Mouse (Mus musculus) cerebellum, adult 8-10 months (tissue): ENCODE measurements at regions not wholly inside any gene's neighbourhood (a gene's known extent, or its start where the extent isn't known, plus 50 kb on each side); places are given as distances from the start of the nearest gene placed in this dataset.
"Not testable (repeated sequence)": the region's sequence is repeated elsewhere in the genome, so short reads cannot be mapped to it uniquely, and the experiment has no call there.

ENCODE experiments used
- DNase-seq: peaks from one replicate; pipeline ENCODE4 v3.0.0; 2022

DNA sequence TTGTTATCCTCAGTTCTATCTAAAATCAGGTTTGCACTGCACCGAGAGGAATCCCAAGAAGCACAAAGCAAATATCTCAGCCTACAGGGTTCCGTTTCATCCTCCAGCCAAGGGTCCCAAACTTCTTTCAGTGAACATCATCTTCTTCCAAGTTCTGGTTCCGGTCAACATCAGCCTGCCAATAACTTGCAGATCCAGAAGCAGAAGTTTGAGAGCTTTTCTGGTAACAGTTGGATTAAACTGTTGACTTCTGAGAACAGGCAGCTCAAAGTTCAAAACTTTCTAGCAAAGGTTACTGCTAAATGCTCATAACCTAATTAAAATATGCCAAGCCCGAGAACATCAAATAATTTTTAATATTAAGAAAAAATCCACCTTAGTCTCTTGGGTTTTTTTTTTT lies 237.0 kb upstream of the Gm37988 start:
- DNase-seq, result no peak

DNA sequence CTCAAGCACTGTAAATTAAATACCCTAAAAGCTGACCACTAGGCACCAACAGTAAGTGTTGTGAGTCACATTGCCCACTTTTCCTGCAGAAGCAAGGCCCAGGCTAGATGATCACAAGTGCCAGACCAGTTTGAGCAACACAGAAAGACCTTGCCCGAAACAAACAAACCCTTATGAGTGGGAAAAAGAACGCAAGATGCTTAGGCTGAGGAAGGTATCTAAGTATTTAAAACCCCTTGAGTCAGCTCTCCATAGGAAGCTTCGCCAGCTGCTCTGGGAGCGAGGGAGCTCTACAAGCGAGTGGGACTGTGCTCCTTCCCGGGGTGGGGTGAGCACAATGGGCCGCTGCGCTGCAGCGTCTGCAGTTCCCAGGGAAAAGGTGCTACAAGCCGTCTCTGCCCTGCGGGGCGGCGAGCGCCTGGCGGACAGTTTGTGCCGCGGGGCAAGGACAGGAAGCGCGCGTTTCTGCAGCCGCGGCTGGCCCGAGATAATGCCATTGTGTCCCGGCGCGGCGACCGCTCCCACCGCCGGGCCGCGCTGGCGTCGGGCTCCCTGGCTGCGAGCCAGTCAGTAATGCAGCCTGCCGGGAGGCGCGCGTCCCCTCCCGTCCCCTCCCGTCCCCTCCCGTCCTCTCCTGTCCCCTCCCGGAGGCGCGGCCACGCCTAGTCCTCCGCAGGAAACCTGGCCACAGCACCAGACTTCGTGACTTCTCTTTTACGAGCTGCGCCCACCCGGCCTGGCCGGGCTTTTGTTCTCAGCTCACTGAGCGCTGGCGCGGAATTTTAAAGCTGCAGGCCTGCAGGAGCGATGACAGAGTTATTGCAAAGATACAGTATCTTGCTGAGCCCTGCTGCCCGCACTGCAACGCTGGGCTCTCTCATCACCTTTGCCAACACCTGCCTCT lies 236.1 kb upstream of the Gm37988 start:
- DNase-seq, result peak; percentile 41

DNA sequence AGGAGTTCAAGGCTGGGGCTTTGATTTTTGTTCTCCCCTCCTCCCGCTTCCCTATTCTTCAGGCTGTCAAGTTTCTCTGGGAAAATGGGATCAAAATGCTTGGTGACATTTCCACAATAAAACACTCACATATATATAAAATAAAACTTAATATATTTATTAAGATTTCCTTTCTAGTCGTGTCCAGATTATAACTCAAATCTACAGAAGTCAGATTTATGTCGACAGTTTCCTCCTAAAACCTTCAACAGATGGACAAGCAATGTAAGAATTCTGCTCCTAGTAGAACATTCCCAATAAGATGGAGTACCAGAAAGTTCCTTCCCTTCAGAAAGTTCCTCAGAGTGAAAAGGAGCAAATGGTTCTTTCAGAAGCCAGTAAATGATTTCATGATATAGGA lies 235.4 kb upstream of the Gm37988 start:
- DNase-seq, result no peak

DNA sequence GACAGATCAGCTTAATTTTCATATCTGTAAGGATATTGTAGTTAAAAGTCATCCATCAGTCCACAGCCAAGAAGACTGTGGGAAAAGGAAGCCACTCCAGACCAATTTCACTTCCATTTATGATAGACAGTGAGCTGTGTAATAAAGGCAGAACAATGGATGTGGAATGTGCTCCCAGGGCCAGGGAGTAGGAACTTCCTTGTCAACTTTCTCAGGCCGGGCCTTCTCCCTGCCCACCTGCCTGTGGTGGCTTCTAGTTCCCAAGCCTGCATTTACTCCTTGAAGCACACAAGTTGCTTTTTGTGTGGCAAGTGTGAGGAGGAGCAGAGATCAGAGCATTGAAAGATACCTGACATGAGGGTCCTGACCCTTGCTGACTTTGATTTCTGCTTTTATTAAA lies 233.6 kb upstream of the Gm37988 start:
- DNase-seq, result no peak

DNA sequence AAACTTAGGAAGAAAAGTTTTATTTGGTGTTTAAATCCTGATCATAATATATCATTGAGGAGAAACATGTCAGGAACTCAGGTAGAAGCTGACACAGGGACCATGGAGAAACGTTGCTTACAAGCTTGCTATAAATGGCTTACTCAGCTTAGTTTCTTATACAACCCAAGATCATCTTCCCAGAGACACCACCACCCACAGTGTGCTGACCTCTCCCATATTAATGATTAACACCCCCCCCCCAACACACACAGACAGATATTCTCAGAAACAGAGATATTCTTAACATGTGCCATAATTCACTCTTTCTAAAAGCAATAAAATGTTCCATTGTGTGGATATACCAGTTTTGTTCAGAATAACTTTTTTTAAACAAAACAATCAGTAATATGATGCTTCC lies 230.7 kb upstream of the Gm37988 start:
- DNase-seq, result no peak

DNA sequence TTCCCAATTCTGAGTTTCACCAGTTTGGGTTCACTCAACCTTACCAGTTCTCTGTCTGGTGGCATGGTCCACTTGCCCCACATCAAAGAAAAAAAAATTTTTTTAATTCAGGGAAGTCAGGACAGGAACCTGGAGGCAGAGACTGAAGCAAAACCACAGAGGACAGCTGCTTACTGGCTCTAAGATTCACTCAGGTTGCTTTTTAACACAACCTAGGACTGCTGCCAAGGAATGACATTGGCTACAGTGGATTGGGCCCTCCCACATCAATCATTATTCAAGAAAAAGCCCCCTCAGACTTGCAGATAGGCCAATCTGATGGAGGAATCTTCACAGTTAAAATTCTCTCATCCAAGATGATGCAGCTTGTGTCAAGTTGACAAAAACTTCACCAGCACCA lies 225.2 kb upstream of the Gm37988 start:
- DNase-seq, result no peak

DNA sequence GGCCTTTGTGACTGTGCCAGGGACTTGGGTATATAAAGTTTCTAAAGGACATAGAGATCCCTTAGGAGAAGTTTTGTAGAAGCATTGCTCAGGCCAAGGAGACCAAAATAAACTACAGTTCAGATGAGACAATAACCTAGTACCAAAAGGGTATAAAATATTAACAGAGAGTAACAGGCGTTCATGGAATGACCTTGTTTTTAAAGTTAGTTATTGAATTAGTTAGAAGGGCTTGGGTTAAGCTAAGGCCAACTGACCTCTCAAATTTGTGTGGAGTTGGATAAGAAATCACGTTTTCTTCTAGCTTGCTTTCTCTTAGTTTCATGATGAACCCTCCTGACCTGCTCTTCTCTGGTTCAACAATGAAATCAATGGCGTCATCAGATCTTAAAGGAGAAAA lies 209.8 kb upstream of the Gm37988 start:
- DNase-seq, result no peak

DNA sequence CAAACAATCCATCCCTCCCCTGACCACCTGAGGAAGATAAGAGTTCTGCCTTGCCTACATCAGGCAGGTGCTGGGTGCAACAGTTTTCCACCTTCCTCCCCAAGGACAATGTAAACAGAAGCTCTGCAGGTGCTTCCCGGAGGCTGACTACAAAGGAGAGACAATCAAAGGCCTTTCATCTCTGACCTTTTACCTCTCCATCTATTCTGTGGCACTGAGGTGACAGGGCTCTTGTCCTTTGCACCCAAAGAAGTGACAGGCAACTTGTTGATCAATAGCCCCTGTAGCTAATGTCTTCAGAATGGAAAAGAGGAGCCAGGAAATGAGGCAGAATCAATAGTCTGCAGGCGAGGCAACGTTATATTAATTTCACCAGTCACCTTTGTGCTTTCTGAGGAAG lies 209.3 kb upstream of the Gm37988 start:
- no peak for DNase-seq

DNA sequence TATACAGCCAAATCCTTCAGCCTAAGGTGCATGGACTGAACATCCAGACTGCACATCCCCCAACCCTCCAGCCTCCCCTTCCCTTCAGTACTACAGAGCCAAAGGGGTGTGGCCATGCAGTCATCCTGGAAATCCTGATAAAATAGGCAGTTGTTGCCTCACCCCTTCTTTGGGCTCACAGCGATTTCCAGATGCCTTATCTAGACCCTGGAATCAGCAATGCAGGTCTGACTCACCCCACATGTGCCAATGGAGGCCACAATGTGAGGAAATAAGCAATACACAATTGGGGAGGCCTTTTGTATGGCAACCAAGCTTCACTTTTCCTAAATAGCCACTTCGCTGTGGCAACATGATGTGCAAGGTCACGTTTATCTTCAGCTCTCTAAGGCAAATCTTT lies 205.3 kb upstream of the Gm37988 start:
- DNase-seq, result no peak

DNA sequence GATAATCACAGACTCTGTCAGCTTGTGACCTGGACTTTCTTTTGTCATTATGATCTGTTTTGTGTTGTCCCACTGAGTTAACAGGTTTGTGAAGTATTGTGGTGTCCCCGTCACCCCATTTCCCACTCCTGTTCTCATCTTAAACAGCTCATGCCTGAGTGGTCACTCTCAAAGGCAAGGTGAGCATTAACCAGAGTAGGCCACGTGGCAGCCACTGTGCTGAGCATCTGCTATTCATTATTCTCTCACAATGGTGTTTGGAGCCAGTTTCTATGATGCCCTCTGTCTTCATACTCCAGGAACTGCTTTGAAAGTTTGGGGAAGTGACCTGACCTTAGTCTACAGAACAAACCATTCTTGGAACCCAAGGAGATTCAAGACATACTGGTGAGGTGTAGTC lies 198.9 kb upstream of the Gm37988 start:
- DNase-seq, result no peak

DNA sequence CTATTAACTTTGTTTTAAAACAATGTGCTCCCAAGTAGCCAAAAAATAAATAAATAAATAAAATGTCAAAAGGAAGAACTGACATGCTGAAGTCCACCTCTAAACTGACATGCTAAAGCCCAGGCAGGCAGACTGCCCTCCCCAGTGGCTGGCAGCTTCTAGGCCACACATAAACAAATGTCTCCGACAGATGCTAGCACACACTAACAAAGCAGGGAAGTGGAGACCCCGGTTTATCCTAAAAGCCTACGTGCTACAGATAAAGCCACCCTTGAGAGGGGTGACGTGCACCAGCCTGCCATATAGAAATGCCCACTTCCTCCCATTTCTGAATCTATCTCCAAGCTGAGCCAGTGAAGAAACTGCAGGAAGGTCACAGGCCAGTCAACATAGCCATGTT lies 194.4 kb upstream of the Gm37988 start:
- no peak for DNase-seq

DNA sequence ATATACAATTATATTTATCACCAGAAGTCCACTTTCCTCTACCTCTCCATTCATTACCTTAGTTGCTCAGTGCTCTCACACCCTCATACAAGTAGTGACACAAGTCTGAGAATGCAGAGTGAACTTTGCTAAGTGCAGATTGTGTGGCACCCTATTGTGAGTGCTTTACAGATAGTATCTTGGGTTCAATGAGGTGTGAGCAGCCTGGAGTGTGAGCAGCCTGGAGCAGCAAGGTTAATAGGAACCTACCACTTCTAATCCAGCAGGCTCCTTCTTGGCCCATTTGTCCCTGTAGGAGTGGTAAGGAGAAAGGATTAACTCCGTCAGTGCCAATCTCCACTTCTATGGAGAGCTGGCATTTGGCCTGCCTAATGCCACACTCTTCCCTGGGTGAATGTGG lies 192.4 kb upstream of the Gm37988 start:
- no peak for DNase-seq

DNA sequence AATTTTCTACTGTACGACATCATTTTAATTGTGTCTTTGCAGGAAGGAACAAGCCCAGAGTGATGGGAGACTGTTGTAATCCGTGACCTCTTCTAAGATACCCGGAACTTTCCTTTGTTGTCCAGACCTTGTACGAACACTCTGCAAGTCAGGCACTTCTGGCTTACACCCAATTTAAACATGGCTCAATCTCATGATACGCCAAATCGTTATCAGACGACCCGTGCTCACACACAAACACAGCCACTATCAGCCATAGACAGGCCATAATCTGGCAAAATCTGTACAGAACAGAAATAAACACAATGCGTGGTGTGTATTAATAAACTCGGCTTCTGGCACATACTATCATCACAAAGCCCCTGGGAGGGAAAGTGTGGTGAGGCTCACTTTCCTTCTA lies 190.2 kb upstream of the Gm37988 start:
- no peak for DNase-seq

DNA sequence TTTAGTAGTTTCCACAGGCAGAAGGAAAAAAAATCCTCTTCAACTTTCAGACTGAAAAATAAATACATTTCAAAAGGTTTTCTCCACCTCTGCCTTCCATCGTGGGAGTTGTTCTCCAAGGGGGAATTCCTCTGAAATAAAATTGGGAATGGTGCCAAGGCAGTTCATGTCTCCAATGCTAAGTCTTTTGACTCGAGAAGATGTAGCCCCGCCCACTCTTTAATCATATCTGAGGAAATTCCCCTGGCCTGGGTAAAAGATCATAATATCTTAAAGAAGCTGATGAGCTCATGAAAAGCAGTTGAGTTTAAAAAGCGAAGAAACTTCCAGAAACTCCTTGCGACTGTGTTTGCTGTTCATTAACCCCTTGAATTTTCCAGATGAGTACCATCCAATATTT lies 185.3 kb upstream of the Gm37988 start:
- DNase-seq, result no peak

DNA sequence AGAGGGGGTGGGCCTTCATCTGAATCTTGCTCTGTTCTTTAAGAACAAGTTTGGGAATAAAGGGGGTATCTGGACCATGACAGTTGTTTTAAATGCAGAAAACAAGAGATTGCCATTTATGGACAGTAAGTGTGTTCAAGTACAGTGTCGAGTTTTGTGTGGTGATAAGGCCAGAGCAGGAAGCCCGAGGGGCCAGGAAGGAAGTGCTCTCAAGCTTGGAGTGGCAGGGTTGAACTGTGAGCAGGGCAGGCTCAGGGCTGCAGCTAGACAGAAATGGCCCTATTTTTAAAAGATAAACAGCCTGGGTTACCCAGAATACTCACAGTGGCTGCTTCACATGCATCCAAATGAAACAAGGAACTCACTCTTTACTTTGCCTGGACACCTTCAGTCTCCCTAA lies 184.4 kb upstream of the Gm37988 start:
- no peak for DNase-seq

DNA sequence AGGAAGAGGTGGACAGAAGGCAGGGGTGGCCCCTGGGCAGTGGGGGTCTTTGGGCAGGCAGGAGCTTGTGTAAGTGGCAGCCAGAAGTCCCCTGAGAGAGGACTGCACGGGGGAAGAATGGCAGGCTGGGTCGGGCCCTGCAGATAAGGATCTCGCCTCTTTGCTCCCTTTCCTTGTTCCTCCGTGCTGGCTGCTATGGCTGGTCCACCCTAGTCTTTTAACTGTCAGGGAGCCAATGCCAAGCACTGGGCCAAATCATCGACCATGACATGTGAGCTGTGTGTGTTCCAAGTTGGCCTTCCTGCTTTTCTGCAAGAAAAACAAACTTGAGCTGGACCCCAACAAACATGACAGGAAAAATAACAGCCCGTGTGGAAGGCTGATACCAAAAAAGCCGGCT lies 153.8 kb upstream of the Gm37988 start:
- no peak for DNase-seq

DNA sequence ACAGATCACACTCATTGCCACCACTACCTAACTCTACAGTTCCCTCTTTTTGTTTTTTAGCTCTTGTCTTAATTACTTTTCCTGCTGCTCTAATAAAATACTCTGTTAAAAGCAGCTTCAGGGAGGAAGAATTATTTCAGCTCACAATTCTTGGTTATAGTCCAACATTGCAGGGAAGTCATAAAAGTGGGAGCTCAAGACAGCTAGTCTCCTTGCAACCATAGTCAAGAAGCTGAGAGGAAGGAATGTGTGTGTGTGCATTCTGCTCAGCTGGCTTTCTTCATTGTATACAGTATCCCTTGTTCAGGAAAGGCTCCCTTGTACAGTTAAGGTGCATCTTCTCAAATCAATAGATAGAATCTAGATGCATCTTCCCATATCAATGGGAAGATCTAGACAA lies 152.4 kb upstream of the Gm37988 start:
- DNase-seq, result no peak

DNA sequence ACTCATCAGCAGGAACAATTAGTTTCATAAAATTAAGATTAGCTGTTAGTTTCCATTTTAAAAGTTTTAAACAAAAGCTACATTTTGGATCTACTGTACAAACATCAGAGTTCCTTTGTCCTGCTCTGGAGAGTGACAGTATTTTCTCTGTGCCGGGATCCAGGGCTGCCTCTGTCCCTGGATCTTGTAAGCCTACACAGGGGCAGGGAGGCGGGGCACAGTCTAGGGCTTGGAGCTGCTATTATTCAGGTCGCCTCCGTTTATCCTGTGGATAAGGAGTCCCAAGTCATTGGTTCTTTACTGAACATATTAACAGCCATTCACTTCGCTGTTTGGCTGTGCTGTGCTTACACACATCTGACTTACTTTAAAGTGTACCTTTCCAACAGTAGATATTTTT lies 150.8 kb upstream of the Gm37988 start:
- DNase-seq, result no peak

DNA sequence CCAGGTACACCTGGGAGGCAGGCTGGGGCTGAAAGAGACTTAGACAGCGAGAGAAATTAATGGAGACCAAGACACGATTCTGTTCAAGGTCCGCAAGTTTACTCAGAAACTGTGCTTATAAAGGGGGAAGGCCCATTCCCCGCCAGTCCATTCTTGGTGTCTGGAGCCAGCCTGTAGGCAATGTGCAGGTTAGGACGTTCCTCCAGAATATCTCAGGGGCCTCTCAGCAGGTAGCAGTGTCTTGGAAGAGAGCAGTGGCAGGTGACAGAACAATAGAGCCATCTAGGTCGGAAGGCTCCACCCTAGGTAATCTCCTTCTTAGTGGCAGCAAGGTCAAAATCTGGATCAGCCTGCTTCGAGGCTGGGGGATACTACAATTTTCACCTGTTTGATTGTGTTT lies 147.6 kb upstream of the Gm37988 start:
- DNase-seq, result not testable (repeated sequence)

DNA sequence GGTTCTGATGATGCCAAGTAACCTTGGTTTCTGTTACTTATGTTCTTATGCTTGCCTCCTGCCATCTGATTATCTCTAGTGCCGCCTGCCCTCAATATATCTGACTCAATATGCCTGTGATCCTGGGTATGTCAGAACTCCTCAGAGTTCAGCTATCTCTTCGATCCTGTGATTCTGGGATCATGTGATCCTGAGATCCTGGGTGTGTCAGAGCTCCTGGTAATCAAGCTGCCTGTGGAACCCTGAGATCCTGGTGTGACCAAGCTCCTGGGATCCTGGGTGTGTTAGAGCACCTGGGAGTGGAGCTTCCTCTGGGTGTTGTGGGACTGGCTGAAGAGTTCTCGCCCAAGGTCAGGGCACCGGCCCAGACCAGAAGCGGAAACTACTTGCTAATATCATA lies 147.1 kb upstream of the Gm37988 start:
- DNase-seq, result not testable (repeated sequence)

DNA sequence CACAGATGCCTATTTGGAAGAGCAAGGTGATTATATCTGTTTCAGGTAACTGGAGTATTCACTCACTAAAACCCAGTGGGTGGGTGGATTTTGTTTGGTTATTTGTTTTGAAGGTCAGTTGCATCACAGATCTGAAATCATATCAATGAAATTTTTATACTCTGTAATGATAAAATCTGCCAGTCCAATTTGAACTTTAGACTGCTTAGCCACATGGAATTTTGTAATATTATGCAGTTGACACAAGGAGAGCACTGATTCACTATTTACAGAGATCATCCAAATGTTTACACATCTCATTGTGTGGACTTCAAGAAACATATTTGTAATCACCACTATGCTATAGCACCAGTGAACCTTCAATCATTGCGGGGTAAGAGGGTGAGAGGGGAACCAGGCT lies 145.9 kb upstream of the Gm37988 start:
- DNase-seq, result no peak

DNA sequence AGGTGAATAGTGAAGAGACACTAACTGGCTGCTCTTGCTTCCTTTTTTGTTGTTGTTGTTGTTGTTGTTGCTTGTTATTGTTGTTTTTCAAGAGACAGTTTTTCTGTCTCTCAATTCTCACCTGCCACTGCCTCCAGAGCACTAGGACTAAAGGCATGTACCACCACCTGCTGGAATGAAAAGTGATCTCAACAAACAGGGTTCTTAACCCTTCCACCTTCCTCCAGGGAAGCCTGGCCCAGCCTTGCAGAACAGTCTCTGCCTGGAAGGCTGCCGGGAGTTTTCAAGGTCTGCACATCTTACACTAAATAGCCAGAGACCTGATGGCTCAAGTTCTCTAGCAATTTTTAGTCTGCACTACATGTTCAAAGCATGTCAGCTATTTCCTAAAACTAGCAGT lies 138.0 kb upstream of the Gm37988 start:
- DNase-seq, result no peak

DNA sequence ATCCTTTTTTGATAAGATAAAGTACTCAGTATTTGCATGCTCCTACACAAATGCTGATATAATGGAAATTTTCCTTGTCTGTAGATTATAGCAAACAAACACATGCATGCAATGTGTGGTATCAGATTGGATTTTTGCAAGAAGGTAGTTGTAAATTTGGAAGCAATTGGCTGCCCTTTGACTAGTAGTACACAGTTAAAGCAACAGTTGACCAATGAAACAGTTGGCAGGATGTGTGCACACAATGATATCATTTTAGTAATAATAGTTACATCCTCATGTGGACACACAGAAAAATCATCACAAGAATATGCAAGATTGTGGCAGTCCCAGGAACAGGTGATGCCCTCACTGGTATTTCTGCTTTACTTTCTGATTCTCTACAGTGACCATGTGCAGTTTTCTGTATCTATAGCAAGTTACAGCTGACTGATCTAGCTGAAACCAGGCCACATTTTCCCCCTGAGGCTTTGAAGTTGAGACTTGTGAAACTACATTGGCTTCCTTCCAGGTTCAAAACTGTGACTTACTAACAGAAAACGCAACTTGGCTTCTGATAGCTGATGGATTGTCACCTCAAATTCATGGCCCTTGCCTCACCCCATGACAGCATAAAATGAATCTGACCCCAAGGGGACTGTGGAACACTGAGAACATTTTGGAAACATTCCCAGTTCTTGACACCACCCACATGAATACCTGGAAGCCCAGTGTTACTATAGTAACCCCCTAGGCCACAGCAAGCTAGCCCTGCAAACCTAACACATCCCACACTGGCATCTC lies 136.3 kb upstream of the Gm37988 start:
- DNase-seq, result no peak

DNA sequence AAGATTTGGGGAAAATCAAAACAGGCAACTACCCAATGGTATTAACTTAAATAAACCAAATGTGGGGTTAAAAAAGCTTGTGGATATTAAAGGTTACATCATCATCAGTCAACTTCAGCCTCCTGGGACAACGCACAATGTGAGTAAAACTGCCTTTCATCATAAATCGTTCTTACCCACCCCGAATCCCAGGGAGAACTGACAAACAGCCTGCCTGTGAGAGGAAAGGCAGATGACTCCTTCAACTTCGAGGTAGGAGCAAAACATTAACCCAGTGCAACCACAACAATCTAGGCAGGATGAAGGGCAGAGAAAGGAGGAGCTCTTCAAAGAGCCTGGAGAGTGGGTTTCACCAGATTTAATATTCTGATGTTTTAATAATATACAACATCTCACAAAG lies 135.3 kb upstream of the Gm37988 start:
- no peak for DNase-seq

DNA sequence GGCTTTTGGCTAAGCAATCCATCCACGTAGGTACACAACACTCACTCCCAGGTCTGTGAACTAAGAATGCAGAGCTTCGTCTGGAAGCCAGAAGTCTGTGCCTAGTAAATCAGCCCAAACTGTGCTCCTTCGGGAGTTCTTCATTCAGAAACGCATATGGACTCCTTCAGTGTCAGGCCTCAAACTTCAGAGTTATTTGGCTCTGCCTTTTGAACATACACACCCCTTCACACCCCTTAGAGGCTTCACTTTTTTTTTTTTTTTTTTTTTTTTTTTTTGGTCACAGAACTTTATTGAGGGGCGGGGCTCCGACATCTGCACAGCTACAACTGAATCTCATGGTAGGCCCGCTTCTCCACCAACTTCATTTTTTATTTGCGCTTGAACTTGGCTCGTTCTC lies 120.1 kb upstream of the Gm37988 start:
- no peak for DNase-seq
